ENCODE assay signal across 1 mouse cellular context in the genomic region with DNA sequence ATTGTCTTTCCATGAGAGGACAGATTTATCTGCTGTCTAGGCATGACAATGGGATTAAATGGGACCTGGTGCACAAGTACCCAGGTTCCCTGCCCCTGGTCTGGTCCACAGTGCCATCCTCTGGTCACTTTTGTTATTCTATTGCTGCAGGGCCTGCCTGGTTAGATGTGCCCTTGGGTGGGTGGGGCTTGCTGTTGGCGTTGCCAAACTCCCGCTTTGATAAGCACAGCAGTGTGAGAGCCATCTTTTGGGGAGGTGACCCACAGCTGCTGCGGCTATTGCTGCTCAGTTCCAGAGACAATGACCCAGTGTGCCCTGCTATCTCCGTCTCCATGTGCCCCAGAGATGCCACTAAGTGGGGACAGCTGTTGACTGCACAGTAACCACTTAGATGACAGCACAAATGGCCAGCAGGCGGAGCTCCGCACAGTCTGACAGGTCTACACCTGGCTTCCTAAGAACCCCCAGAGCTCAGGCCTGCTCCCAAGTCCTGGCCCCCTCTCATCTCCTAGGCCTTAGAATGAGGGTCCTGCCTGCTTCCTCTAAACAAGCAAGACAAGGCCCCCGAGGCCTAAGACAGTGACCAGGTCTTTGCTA.
A peak's percentile ranks its signal among the peaks of the same experiment; 100 is the strongest.
TF ChIP-seq lines count a peak whose summit lies in the region.

No protein-coding gene starts in this region.

TF ChIP-seq in CH12.LX, 34 proteins besides CTCF, POLR2A, EP300 and RAD21:
- peak; percentile 89 for TF ChIP-seq SMC3 (IDR thresholded peaks at IDR 0.05; ENCODE audit: low read depth, low read length)
- no peak for TF ChIP-seq CHD2 (IDR thresholded peaks at IDR 0.05; ENCODE audit: low read length)
TF ChIP-seq in CH12.LX: peak in this region for 1.
